Mouse (Mus musculus): Measurements from ENCODE around the gene Fkbp2.

DNA sequence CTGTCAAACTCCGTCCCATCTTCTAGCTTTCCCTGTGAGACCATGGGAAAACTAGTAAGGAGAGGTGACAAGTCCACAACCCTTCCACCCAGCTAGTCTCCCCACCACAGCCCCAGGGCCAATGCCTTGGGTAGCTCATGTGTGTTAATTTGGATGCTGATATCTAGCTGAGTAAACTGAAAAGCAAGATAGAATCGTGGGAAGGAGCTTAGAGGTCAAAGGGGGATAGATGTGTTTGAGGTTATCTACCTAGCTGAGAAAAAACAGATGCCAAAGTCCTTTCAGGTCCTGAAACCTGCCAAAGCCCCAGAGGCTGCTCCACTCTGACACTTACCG lies 1.7 kb downstream of the Fkbp2 start:
- TF ChIP-seq CTCF (IDR thresholded peaks at IDR 0.05; ENCODE audit: low read depth) (no peak), EP300 (optimal IDR thresholded peaks at IDR 0.05) (no peak)
